Mouse (Mus musculus) kidney, adult 2 months (tissue): ENCODE measurements at regions not wholly inside any gene's neighbourhood (a gene's known extent, or its start where the extent isn't known, plus 50 kb on each side); places are given as distances from the start of the nearest gene placed in this dataset.

Source experiments
- CTCF ChIP-seq: fragments of 200-500 bp; conservative IDR thresholded peaks from 2 replicates; pipeline ENCODE4 v1.5.1; 2011; ENCODE audit warnings: low read depth, mild to moderate bottlenecking, control low read depth, low read length, moderate library complexity, mixed read lengths; ENCODE audit not compliant: insufficient read depth, insufficient read length
- POLR2A ChIP-seq: fragments of 200-500 bp; IDR thresholded peaks from one replicate; pipeline ENCODE4 v1.6.1; 2011; ENCODE audit warnings: low read depth, low read length, control low read depth

DNA sequence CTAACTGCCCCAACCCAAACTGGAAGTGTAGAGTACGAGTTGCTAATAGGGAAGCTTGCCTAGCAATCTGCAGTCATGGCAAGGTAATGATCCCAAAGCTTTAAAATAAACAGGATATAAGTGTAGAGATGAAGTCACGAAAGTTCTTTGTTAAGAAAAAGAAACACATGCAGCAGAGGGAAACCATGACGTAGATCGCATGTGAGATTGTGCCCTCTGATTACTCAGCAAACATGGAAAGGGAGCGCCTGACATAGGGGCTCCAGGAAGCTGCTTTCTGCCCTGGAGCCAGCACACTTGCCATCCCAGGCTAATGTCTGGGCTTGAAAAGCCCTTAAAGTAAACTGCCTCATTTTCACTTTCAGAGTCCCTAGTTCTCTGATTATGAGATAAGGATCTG is 132.4 kb downstream of the Trib2 start:
- TF ChIP-seq CTCF: no peak
- TF ChIP-seq POLR2A: no peak
